Mouse (Mus musculus) stomach, postnatal 0 days (tissue): ENCODE measurements around the gene Nat8f5.
"Not testable (repeated sequence)": the region's sequence is repeated elsewhere in the genome, so short reads cannot be mapped to it uniquely, and the experiment has no call there.

Experiments
- CTCF ChIP-seq: IDR thresholded peaks from 2 replicates; pipeline ENCODE4 v1.5.1; 2016; ENCODE audit warnings: antibody characterized with exemption, low read depth, mild to moderate bottlenecking, moderate library complexity
- EP300 ChIP-seq: optimal IDR thresholded peaks from 2 replicates; pipeline ENCODE3; 2016; ENCODE audit warnings: antibody characterized with exemption

DNA sequence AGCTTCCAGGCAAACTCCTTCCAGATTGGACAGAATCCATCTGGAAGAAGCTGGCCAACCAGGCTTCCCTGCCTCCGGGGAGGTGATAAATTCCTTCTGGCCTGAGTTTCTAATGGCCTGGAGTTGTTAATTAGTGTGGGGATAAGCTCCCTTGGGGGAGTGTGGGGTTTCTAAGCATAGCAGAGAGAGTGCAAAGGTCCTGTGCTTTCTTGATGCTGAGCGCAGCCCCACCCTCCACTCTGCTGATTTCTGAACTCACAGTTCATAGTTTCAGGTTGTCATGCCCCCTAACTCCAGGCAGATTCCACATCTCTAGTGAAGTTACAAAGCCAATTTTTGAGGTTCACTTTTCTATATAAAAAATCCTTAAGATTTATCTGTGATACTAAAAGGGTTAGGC, 14.3 kb upstream of the Nat8f5 start:
- not testable (repeated sequence) for TF ChIP-seq CTCF, EP300
